Mouse (Mus musculus) frontal cortex, adult 2 months (tissue): ENCODE measurements at regions not wholly inside any gene's neighbourhood (a gene's known extent, or its start where the extent isn't known, plus 50 kb on each side); places are given as distances from the start of the nearest gene placed in this dataset.
A peak's percentile ranks its signal among the peaks of the same experiment; 100 is the strongest.

Experiments
- DNase-seq, 2 experiments: peaks; one replicate each; pipeline ENCODE4 v3.0.0; 2022; ENCODE audit warnings: low spot score in 1 of 2; ENCODE audit errors: extremely low spot score in 1 of 2

DNA sequence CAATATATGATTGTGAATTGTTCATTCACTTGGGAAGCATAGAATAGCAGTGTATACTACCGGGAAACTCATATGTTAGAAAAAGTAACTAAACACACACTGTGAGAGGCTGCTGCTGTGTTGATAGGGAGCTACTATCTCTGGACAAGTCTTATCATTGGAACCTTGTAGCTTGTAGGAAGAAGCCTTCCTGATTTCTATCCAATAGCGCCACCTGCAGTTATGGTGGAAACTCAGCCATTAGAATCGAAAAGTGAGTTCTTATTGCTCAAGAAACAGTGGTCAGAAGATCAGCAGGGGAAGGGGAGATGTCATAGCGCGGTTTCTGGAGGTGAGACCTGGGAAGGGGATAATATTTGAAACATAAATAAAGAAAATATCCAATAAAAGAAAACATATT lies 1245.1 kb upstream of the Cdh6 start:
- DNase-seq = peak; percentile 4 to 60

DNA sequence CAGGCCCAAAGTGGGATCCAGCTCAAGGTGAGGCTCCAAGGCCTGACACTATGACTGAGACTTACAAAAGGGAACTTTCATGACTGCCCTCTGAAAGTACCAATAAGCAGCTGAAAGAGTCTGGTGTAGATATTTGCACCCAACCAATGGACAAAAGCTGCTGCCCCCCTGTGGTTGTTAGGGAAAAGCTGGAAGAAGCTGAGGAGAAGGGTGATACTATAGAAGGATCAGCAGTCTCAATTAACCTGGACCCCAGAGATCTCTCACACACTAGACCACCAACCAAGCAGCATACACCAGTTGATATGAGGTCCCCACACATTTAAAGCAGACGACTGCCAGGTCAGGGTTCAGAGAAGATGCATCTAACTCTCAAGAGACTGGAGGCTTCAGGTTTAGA lies 1211.9 kb upstream of the Cdh6 start:
- peak in 1 of 2 experiments; percentile 14 for DNase-seq

DNA sequence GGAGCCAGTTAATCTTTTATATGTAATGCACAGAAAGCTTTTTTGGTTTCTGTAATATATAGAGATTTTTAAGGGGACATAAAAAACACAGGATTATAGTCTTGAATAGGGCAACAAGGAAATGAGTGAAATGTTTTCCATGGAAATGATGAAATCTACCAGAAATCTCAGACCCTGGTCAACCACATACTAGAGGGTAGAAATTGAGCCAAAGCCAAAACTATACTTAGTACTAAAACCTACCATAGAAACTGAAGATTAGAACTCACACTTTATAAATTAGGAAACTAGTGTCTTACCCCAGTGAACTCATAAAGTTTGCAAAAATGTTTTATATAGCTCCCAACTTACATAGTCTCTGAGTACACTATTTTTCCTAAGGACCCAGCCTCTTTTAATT lies 1204.9 kb upstream of the Cdh6 start:
- DNase-seq = no peak
